Mouse (Mus musculus) cerebellum, adult 2 months (tissue): ENCODE measurements around the gene Rpl9-ps1. TPM values are rescaled to one million over a fixed set of nuclear protein-coding genes. Genes with fewer than 3 reads are reported as not detected.

ENCODE experiments used
- DNase-seq, 2 experiments: peaks; one replicate each; pipeline ENCODE4 v3.0.0; 2021
- H3K27ac ChIP-seq: fragments of 200-500 bp; 2 replicates; pipeline ENCODE4 v1.5.1; 2012; ENCODE audit warnings: low read length, control low read depth, inconsistent platforms; ENCODE audit not compliant: insufficient read depth
- H3K27me3 ChIP-seq: fragments of 200-500 bp; 2 replicates; pipeline ENCODE4 v1.6.1; 2012; ENCODE audit warnings: inconsistent platforms, mild to moderate bottlenecking, low read length, moderate library complexity; ENCODE audit not compliant: control insufficient read depth, insufficient read depth
- H3K4me1 ChIP-seq: fragments of 200-500 bp; 2 replicates; pipeline ENCODE4 v1.6.1; 2011; ENCODE audit warnings: low read length; ENCODE audit not compliant: control insufficient read depth, insufficient read depth
- H3K4me3 ChIP-seq: fragments of 200-500 bp; replicated peaks from 2 replicates; pipeline ENCODE3; 2011; ENCODE audit warnings: mild to moderate bottlenecking, low read depth, low read length, control low read depth; ENCODE audit not compliant: insufficient read depth
- CTCF ChIP-seq: fragments of 200-500 bp; IDR thresholded peaks from 2 replicates; pipeline ENCODE4 v1.5.1; 2011; ENCODE audit warnings: low read depth, mild to moderate bottlenecking, control low read depth, low read length, moderate library complexity, borderline replicate concordance; ENCODE audit not compliant: insufficient read depth
- POLR2A ChIP-seq: fragments of 200-500 bp; IDR thresholded peaks from 2 replicates; pipeline ENCODE4 v1.6.1; 2011; ENCODE audit warnings: low read length, control low read depth, borderline replicate concordance; ENCODE audit not compliant: insufficient read depth
- WGBS: fragments of 180-500 bp; shearing (Covaris S2); methylation state at CpG from one replicate; pipeline ENCODE4 v1.1.7; 2018; 5-methylcytosine and 5-hydroxymethylcytosine counted together
- polyA plus RNA-seq: library from polyadenylated mRNA; depleted of rRNA; stranded (reverse); fragments of >200 nt; gene quantifications from 2 replicates; pipeline ENCODE4 v1.2.3, GENCODE M21; 2012

Gene Rpl9-ps1
- polyA plus RNA-seq, 1 experiment, result not detected

GRCm38 (mm10) chr11:83619037-83619436 lies 26.4 kb downstream of the Rpl9-ps1 start:
- H3K27me3 ChIP-seq, result no peaks in the 10 kb centered on the region
- no peak overlapping the region for H3K4me3 ChIP-seq
- WGBS, result 93% methylated on average over 1 of the region's 1 CpGs
- no peaks in the 10 kb centered on the region for H3K4me1 ChIP-seq
- H3K27ac ChIP-seq, result no peak overlapping the region
- no peak for DNase-seq
- no peak for TF ChIP-seq POLR2A
- TF ChIP-seq CTCF, result no peak

- TF ChIP-seq CTCF (no peak), POLR2A (no peak)
- DNase-seq, result no peak
- no peak overlapping the region for H3K27ac ChIP-seq
- WGBS, result 60% methylated on average over 5 of the region's 5 CpGs
- H3K4me3 ChIP-seq, result no peak overlapping the region
- no peaks in the 10 kb centered on the region for H3K4me1 ChIP-seq
- H3K27me3 ChIP-seq, result no peaks in the 10 kb centered on the region
Observed at GRCm38 (mm10) chr11:83618238-83618637, 27.2 kb downstream of the Rpl9-ps1 start.

- 94% methylated on average over 1 of the region's 1 CpGs for WGBS
Observed at GRCm38 (mm10) chr11:83616586-83616985, 28.8 kb downstream of the Rpl9-ps1 start.

GRCm38 (mm10) chr11:83610900-83611299 lies 34.5 kb downstream of the Rpl9-ps1 start:
- 35% methylated on average over 2 of the region's 2 CpGs for WGBS
- Histone ChIP-seq H3K27me3 (no peaks in the 10 kb centered on the region), H3K4me3 (no peak overlapping the region), H3K4me1 (0 out of 2 replicates have a peak, but pooled peaks cover 2% of the 10 kb centered on the region), H3K27ac (no peak overlapping the region)
- DNase-seq, result no peak
- TF ChIP-seq POLR2A, result no peak
- TF ChIP-seq CTCF, result no peak

More at GRCm38 (mm10) chr11:83616586-83616985, 28.8 kb downstream of the Rpl9-ps1 start:
- Histone ChIP-seq H3K4me3 (no peak overlapping the region), H3K4me1 (no peaks in the 10 kb centered on the region), H3K27ac (no peak overlapping the region), H3K27me3 (no peaks in the 10 kb centered on the region)
- TF ChIP-seq POLR2A (no peak), CTCF (no peak)
- no peak for DNase-seq

- H3K4me3 ChIP-seq, result no peak overlapping the region
- 0 out of 2 replicates have a peak, but pooled peaks cover 2% of the 10 kb centered on the region for H3K4me1 ChIP-seq
- DNase-seq, result no peak
- no peak overlapping the region for H3K27ac ChIP-seq
- H3K27me3 ChIP-seq, result no peaks in the 10 kb centered on the region
- 20% methylated on average over 1 of the region's 1 CpGs for WGBS
- TF ChIP-seq POLR2A, result no peak
- TF ChIP-seq CTCF, result no peak
Observed at GRCm38 (mm10) chr11:83606396-83606795, 39.0 kb downstream of the Rpl9-ps1 start.

GRCm38 (mm10) chr11:83605535-83605934 lies 39.9 kb downstream of the Rpl9-ps1 start:
- Histone ChIP-seq H3K4me1 (no peaks in the 10 kb centered on the region), H3K27ac (no peak overlapping the region), H3K27me3 (no peaks in the 10 kb centered on the region), H3K4me3 (no peak overlapping the region)
- DNase-seq, result no peak
- WGBS, result 92% methylated on average over 3 of the region's 3 CpGs
- TF ChIP-seq POLR2A, result no peak
- TF ChIP-seq CTCF, result no peak

- WGBS, result 92% methylated on average over 4 of the region's 4 CpGs
- no peak for DNase-seq
- Histone ChIP-seq H3K4me3 (no peak overlapping the region), H3K27me3 (no peaks in the 10 kb centered on the region), H3K27ac (no peak overlapping the region), H3K4me1 (no peaks in the 10 kb centered on the region)
- TF ChIP-seq CTCF, result no peak
- TF ChIP-seq POLR2A, result no peak
Observed at GRCm38 (mm10) chr11:83604698-83605097, 40.7 kb downstream of the Rpl9-ps1 start.

GRCm38 (mm10) chr11:83603399-83603798 lies 42.0 kb downstream of the Rpl9-ps1 start:
- no peak for DNase-seq
- H3K4me3 ChIP-seq, result no peak overlapping the region
- WGBS, result 96% methylated on average over 3 of the region's 3 CpGs
- H3K27me3 ChIP-seq, result no peaks in the 10 kb centered on the region
- H3K4me1 ChIP-seq, result no peaks in the 10 kb centered on the region
- no peak for TF ChIP-seq POLR2A
- TF ChIP-seq CTCF, result no peak
- H3K27ac ChIP-seq, result no peak overlapping the region

GRCm38 (mm10) chr11:83600576-83600975 lies 44.8 kb downstream of the Rpl9-ps1 start:
- TF ChIP-seq POLR2A (no peak), CTCF (no peak)
- DNase-seq, result no peak
- WGBS, result 95% methylated on average over 2 of the region's 2 CpGs
- H3K4me1 ChIP-seq, result no peaks in the 10 kb centered on the region
- H3K27ac ChIP-seq, result no peak overlapping the region
- no peak overlapping the region for H3K4me3 ChIP-seq
- no peaks in the 10 kb centered on the region for H3K27me3 ChIP-seq
